Mouse (Mus musculus) lung, adult 2 months (tissue): ENCODE data around the gene Mettl23. TPM values are rescaled to one million over a fixed set of nuclear protein-coding genes. Genes with fewer than 3 reads are reported as not detected.
"Not testable (repeated sequence)": the region's sequence is repeated elsewhere in the genome, so short reads cannot be mapped to it uniquely, and the experiment has no call there.

Experiments
- DNase-seq: peaks from one replicate; pipeline ENCODE4 v3.0.0; 2022
- H3K4me1 ChIP-seq: fragments of 200-500 bp; 2 replicates; pipeline ENCODE4 v1.6.1; 2011; ENCODE audit warnings: low read length; ENCODE audit not compliant: control insufficient read depth, insufficient read depth
- H3K4me3 ChIP-seq: fragments of 200-500 bp; replicated peaks from 2 replicates; pipeline ENCODE3; 2011; ENCODE audit warnings: low read depth, mild to moderate bottlenecking, control low read depth, low read length; ENCODE audit errors: extremely low read depth
- CTCF ChIP-seq: fragments of 200-500 bp; IDR thresholded peaks from 2 replicates; pipeline ENCODE4 v1.5.1; 2011; ENCODE audit warnings: mild to moderate bottlenecking, low read length, control low read depth; ENCODE audit not compliant: insufficient read depth
- POLR2A ChIP-seq: fragments of 200-500 bp; IDR thresholded peaks from 2 replicates; pipeline ENCODE4 v1.6.1; 2011; ENCODE audit warnings: low read depth, mild to moderate bottlenecking, control low read depth, low read length, borderline replicate concordance; ENCODE audit errors: extremely low read depth
- WGBS: fragments of 180-500 bp; shearing (Covaris S2); methylation state at CpG from one replicate; pipeline ENCODE4 v1.1.7; 2018; 5-methylcytosine and 5-hydroxymethylcytosine counted together
- polyA plus RNA-seq: library from polyadenylated mRNA; depleted of rRNA; stranded (reverse); fragments of >200 nt; gene quantifications from 2 replicates; pipeline ENCODE4 v1.2.3, GENCODE M21; 2012

The Mettl23 gene
- polyA plus RNA-seq, 1 experiment = 26.2 TPM

GRCm38 (mm10) chr11:116847187-116848085, 4.4 kb downstream of the Mettl23 start:
- 88% methylated on average over 3 of the region's 3 CpGs for WGBS
- Histone ChIP-seq H3K4me3 (no peak overlapping the region), H3K4me1 (peaks cover 2% of the 10 kb centered on the region; the same call in 1 of the 2 replicates)
- TF ChIP-seq POLR2A (no peak), CTCF (no peak)
- no peak for DNase-seq

- Histone ChIP-seq H3K4me1 (peaks cover 2% of the 10 kb centered on the region; the same call in 1 of the 2 replicates), H3K4me3 (no peak overlapping the region)
- WGBS = 80% methylated on average over 5 of the region's 5 CpGs
- DNase-seq = no peak
- TF ChIP-seq POLR2A (no peak), CTCF (no peak)
These were observed 5.2 kb downstream of the Mettl23 start for GRCm38 (mm10) chr11:116848086-116848876.

DNA sequence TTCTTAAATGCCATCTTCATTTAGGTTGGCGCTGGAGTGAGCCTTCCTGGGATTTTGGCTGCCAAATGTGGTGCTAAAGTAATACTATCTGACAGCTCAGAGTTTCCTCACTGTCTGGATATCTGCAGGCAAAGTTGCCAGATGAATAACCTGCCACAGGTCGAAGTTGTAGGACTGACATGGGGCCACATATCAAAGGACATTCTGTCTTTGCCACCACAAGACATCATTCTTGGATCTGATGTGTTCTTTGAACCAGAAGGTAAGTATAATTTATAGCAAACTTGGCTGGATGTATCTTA, 5.8 kb downstream of the Mettl23 start:
- WGBS = 68% methylated on average over 2 of the region's 2 CpGs
- not testable (repeated sequence) for H3K4me1 ChIP-seq, H3K4me3 ChIP-seq, DNase-seq

DNA sequence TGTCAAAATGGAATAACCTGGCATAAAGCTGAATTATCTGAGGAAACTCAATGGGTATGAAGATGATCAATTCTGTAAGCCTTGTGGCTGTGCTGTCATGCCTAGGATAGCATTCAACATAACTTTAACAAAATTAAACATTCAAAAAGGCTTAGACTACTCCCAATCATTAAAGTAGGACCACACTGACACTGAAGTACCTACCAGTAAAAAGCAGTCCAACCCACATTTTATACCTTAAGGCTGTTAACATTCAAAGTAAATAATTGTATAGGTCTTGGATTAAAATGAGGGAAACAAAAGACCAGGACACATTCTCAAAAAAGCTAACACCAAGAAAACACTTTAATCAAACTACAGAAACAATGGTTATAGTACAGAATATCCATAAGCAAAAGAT, 6.5 kb downstream of the Mettl23 start:
- TF ChIP-seq POLR2A = no peak
- no peak for TF ChIP-seq CTCF
- DNase-seq = no peak
- Histone ChIP-seq H3K4me1 (peaks cover 5% of the 10 kb centered on the region), H3K4me3 (no peak overlapping the region)

GRCm38 (mm10) chr11:116850085-116850484, 7.0 kb downstream of the Mettl23 start:
- WGBS = 12% methylated on average over 4 of the region's 4 CpGs
- no peak overlapping the region for H3K4me3 ChIP-seq
- DNase-seq = no peak
- TF ChIP-seq CTCF = no peak
- TF ChIP-seq POLR2A = no peak
- peaks cover 7% of the 10 kb centered on the region for H3K4me1 ChIP-seq

GRCm38 (mm10) chr11:116850833-116851477, 7.9 kb downstream of the Mettl23 start:
- DNase-seq = no peak
- TF ChIP-seq POLR2A (no peak), CTCF (no peak)
- Histone ChIP-seq H3K4me3 (peak overlapping the region; percentile 82), H3K4me1 (peaks cover 7% of the 10 kb centered on the region)
- WGBS = 18% methylated on average over 6 of the region's 6 CpGs

DNA sequence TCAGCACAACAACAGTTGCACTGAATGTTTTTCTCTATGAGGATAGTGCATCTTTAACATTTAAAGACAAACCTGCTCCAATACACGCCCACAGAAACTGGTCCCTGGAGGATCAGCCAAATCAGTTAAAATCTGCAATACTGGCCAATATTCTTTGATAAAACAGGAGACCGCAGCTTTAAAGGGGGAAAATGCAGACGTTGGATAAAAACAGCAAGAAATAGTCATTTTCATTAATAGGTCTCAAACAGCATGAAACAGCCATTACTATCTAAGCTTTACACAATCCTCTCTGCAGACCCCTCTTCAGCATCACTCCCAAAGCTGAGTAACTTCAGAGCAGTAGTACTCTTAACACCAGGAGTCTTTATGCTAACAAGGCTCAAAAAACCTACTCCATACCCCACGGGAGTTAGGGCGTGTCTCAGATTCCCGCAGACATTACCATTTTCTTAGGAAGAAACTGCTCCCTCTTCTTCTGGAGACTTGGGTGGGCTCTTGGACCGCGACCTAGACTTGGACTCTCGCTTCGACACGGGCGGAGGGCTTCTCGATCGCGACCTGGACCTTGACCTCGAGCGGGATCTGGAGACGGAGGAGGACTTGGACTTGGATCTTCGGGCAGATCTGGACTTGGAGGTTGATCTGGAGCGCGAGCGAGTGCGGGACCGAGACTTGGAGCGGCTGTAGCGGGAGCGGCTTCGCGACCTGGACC, 8.7 kb downstream of the Mettl23 start:
- TF ChIP-seq POLR2A = no peak; the same call in 1 of the 2 replicates
- TF ChIP-seq CTCF = no peak
- WGBS = under 1% methylated on average over 29 of the region's 29 CpGs
- H3K4me3 ChIP-seq = peak overlapping the region; percentile 82
- peaks cover 7% of the 10 kb centered on the region for H3K4me1 ChIP-seq
- DNase-seq = no peak

GRCm38 (mm10) chr11:116852291-116852890, 9.3 kb downstream of the Mettl23 start, which contains the start of gene Mfsd11:
Gene Mfsd11 (plus strand): TSS chr11:116852440.
- Histone ChIP-seq H3K4me1 (peaks cover 7% of the 10 kb centered on the region), H3K4me3 (peak within 1 kb of the TSS; percentile 86)
- no peak for TF ChIP-seq CTCF
- TF ChIP-seq POLR2A = 0 out of 2 replicates have a peak, but pooled peaks have one; percentile 30
- DNase-seq = peak; percentile 82
- WGBS = under 1% methylated on average over 91 of the region's 91 CpGs
